In genomic region chr16:26041021-26041928, GRCm38 (mm10) we compare ENCODE assay signal across 8 mouse cellular contexts.
DNase-seq lines count a peak whose midpoint lies in the region; ATAC-seq and TF ChIP-seq lines count a peak whose summit lies in the region.

No protein-coding gene starts in this region.

- H3K4me1 ChIP-seq in limb, embryonic 15.5 days: peaks cover 24% of the 10 kb centered on the region
- 0 out of 2 replicates have a peak, but pooled peaks cover 2% of the 10 kb centered on the region for H3K4me1 ChIP-seq in small intestine, adult 2 months (ENCODE audit: control insufficient read depth, insufficient read depth, insufficient read length, low read length)

- no peak for TF ChIP-seq CTCF in small intestine, adult 2 months (IDR thresholded peaks at IDR 0.05; ENCODE audit: extremely low read depth, insufficient read length, insufficient replicate concordance, low read depth, low read length)

- H3K4me3 ChIP-seq in limb, embryonic 15.5 days: 0 out of 2 replicates have a peak overlapping the region, but pooled peaks have one; percentile 4
- no peak overlapping the region for H3K4me3 ChIP-seq in small intestine, adult 2 months (ENCODE audit: low read depth, low read length)

- H3K9ac ChIP-seq in limb, embryonic 15.5 days: no peak overlapping the region

- no peak for TF ChIP-seq POLR2A in small intestine, adult 2 months (IDR thresholded peaks at IDR 0.05; ENCODE audit: low read depth, low read length)

- H3K9me3 ChIP-seq in limb, embryonic 15.5 days: no peaks in the 10 kb centered on the region

- H3K27me3 ChIP-seq in limb, embryonic 15.5 days: no peaks in the 10 kb centered on the region
- H3K27me3 ChIP-seq in small intestine, adult 2 months (ENCODE audit: control insufficient read depth, insufficient read depth, low read length): no peaks in the 10 kb centered on the region

- ATAC-seq in frontal cortex, adult (ENCODE audit: low TSS enrichment): peak; percentile 95
- ATAC-seq in granulocyte monocyte progenitor cell, adult 5-6 weeks (replicated peaks; ENCODE audit: poor library complexity, severe bottlenecking): peak; percentile 98
- peak; percentile 86 for ATAC-seq in limb, embryonic 15.5 days (ENCODE audit: insufficient number of reproducible peaks, low FRiP score, low TSS enrichment, low read depth)

- peak overlapping the region; percentile 80 for H3K27ac ChIP-seq in limb, embryonic 15.5 days
- H3K27ac ChIP-seq in small intestine, adult 2 months (ENCODE audit: insufficient read depth, low read depth, low read length): peak overlapping the region; percentile 27; the same call in 1 of the 2 replicates

- 17% methylated on average over 12 of the region's 12 CpGs for WGBS in limb, embryonic 15.5 days
- WGBS in small intestine, adult 2 months: 56% methylated on average over 12 of the region's 12 CpGs

- H3K4me2 ChIP-seq in limb, embryonic 15.5 days: peak overlapping the region; percentile 31; the same call in 1 of the 2 replicates

- H3K36me3 ChIP-seq in limb, embryonic 15.5 days: no peaks in the 10 kb centered on the region
- H3K36me3 ChIP-seq in small intestine, adult 2 months (ENCODE audit: control insufficient read depth, insufficient read depth, low read length): no peaks in the 10 kb centered on the region

- no peak for DNase-seq in frontal cortex, postnatal 25 days (ENCODE audit: low spot score in 2 of 2)
- DNase-seq in adipocyte (ENCODE audit: low spot score): peak; percentile 53
- DNase-seq in cerebellum, postnatal 25 days: no peak
- no peak for DNase-seq in spleen, postnatal 36 days (ENCODE audit: low spot score in 2 of 2)
